Mouse (Mus musculus) layer of hippocampus, postnatal 10 days (tissue): ENCODE results near the gene Dpm1. TPM values are rescaled to one million over a fixed set of nuclear protein-coding genes. Genes with fewer than 3 reads are reported as not detected.
A peak's percentile ranks its signal among the peaks of the same experiment; 100 is the strongest.

Source experiments
- DNase-seq, 2 experiments: peaks; one replicate each; pipeline ENCODE4 v3.0.0; 2021; ENCODE audit warnings: low spot score in 2 of 2
- total RNA-seq, 2 experiments: library from RNA; stranded (reverse); gene quantifications; 2 replicates each; pipeline ENCODE4 v1.2.3; 2021

The Dpm1 gene
- total RNA-seq, 2 experiments from 2014 or later: 46.0 to 57.8 TPM

GRCm38 (mm10) chr2:168229116-168230025 is 1.0 kb downstream of the Dpm1 start:
- DNase-seq: no peak

DNA sequence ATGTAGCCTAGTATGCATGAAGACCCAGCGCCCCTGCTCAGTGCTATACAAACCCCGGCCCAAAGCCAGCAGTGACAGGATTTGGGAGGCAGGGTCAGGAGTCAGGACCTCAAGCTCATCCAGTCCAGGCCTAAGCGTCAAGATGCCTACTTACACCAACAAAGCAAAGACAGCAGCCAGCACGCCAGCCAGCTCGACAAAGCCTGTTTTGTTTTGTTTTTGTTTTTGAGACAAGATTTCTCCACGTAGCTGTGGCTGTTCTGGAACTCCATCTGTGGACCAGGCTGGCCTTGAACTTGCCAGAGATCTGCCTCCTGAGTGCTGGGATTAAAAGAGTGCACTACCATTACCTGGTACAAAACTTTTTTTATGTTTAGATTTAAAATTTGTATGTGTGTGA is 7.1 kb downstream of the Dpm1 start:
- DNase-seq: no peak

DNA sequence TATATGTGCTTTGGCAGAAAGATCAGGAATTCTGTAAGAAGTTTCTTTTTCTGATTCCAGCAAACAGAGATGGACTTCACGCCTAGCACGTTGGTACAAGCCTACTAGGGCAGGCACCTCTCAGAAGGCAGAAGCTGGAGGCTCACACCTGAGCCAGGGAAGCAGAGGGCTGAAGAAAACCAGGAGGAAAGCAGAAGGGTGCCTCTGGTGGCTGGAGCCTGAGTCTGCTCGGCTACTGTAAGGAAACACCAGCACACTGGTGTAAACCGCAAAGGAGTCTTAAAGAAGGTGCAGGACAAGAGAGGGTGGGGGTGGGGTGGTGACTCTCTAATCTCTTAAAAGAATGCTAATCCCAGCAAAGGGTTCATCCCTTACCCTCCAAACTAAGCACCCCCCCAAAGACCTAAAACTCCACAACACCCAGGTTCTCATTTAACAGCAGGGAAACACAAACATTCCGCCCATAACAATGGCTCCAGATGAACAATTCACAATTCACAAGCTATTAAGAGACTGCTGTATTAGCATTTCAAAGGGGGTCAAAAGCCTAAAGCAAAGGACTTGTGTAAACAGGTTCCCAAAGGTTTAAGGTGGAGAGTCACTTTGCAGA is 16.5 kb downstream of the Dpm1 start:
- no peak for DNase-seq

GRCm38 (mm10) chr2:168207883-168208282 is 22.5 kb downstream of the Dpm1 start:
- DNase-seq: no peak

GRCm38 (mm10) chr2:168206725-168207644 is 23.4 kb downstream of the Dpm1 start, which contains the start of gene Adnp:
Gene Adnp (minus strand): TSS chr2:168207112.
- peak; percentile 97 to 98 for DNase-seq

GRCm38 (mm10) chr2:168205681-168206631 is 24.4 kb downstream of the Dpm1 start:
- peak; percentile 49 to 54 for DNase-seq

GRCm38 (mm10) chr2:168205265-168205664 is 25.1 kb downstream of the Dpm1 start:
- DNase-seq: peak; percentile 96

DNA sequence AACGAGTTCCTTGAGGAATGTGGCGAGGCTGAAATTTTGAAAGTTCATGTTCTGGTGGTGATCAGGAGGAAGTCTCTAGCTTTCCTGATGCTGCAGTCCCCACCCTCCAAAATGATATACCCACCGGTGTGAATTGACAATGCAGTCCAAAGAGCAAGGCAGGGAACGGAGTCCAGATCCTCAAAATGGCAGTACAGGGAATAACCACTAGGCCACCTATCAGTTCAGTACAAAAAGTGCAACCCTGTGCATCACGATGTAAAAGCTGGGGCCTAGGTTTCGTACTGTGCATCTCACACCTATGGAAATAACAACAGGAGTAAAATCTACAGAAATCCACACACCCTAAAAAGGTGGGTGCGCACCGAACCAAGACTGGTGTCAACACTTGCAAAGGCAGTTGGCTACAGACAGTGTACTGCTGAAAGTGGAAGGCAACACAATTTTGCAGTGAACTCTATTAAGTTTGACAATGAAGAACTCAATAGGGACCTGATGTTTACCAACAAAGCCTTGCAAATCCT is 25.9 kb downstream of the Dpm1 start:
- DNase-seq: no peak

DNA sequence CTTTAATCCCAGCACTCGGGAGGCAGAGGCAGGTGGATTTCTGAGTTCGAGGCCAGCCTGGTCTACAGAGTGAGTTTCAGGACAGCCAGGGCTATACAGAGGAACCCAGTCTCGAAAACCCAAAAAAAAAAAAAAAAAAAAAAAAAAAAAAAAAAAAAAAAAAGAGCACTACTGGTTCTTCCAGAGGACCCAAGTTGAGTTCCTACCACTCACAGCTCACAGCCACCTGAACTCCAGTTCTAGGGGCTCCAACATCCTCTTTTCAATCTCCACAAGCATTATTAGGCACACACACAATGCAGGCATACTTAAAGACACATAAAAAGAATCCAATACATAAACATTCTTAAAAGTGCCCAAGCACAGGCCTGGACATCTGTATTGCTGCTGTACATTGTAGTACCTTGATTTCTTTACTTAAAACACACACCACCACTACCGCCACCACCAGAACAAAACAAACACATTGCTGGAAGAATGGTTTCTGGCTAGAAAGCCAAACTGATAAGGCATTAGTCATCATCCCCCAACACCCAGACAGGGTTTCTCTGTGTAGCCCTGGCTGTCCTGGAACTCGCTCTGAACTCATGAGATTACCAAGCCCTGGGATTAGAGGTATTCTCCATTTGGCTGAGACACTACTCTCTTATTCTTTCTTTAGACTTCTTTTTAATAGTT is 30.2 kb downstream of the Dpm1 start:
- no peak for DNase-seq

DNA sequence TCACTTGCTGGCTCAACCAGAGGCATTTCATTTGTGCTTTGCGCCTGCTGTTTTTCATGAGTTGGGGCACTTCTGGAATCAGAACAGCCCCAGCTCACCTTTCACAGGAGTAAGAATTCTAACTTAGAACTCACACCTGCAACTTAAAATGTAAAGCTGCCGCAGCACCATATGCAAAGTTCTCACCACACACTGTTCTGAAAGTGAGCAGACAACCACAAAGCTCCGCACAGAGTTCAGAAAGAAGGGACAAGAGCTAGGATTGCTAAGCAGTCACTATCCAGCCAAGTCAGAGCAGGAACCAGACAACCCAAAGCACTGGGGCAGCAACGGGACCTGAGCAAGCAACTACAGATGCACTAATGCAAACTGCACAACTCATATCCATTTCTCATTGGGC is 30.9 kb downstream of the Dpm1 start:
- no peak for DNase-seq

GRCm38 (mm10) chr2:168198421-168198820 is 32.0 kb downstream of the Dpm1 start:
- DNase-seq: no peak

- no peak for DNase-seq
These were observed 34.7 kb downstream of the Dpm1 start for GRCm38 (mm10) chr2:168195721-168196120.

GRCm38 (mm10) chr2:168193685-168194084 is 36.7 kb downstream of the Dpm1 start:
- DNase-seq: no peak

- DNase-seq: no peak
These were observed 38.5 kb downstream of the Dpm1 start for GRCm38 (mm10) chr2:168191856-168192255.

- no peak for DNase-seq
These were observed 54.4 kb downstream of the Dpm1 start for GRCm38 (mm10) chr2:168175946-168176345.

DNA sequence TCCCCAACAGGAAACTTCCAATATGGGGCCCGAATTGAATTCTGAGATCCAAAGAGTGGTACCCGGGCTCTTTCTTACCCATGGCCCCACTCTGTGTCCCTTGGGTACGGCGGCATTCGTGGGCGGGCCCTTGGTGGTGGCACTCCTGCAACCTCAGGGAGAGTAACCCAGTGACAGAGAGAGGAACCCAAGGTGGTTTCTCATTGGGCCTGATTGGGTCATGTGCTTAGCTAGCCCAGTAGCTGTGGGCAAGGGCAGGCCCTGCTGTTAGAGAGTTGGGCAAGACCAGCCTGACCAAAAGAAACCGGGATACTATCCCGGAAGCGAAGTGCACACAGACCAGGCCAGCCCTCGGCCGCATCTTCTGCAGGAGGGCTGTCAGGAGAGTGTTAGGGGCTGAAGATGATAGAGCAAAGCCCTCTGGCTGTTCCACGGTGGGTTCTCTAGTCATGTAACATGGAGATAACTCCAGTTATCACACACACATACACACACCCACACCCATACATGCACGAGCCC is 60.2 kb downstream of the Dpm1 start:
- DNase-seq: no peak

GRCm38 (mm10) chr2:168169800-168170113 is 60.6 kb downstream of the Dpm1 start:
- DNase-seq: no peak

DNA sequence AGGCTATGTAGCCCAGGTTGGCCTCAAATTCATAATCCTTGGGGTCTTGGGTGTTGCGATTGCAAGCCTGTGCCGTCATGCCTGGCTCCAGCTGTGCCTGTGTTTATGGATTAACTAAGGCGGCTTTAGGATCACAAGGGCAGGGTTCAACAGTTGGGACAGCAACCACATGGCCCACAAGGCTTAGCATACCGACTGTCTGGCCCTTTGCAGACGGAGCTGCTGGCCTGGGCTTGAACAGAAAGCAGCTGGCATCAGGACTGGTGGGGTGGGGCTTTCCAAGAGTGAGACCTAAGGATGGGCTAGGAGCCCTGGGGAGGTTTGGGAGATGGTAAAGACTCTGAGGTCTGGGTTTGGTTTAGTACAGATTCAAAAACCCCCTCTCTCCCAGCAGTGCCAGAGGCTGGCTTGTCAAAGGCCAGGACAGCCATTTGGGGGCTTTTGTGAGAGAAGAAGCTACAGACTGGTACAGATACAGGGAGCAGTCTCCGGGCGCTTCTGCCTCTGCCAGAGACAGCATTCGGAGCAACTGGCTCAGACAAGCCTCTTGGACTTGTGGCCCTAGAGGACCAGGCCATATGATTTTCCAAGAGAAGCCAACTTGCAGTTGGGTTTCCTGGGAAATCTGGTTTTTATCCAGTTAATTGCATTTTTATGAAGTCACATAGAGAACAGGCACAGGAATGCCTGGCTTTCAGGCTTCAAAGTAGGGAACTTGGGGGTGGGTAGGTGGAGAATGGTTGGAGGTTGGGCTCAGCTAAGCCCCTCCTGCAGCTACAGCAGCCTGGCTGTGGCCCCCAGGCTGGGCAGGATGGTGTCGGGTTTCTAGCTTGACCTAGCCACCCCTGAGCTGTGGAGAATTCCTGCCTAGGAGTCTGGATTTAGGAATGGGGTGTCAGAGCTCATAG is 61.2 kb downstream of the Dpm1 start:
- DNase-seq: no peak
